Mouse (Mus musculus) stomach, postnatal 0 days (tissue): ENCODE results near the gene Paqr9. TPM values are rescaled to one million over a fixed set of nuclear protein-coding genes. Genes with fewer than 3 reads are reported as not detected.

Source experiments
- ATAC-seq: fragments of 200-750 bp; cut with Nextera tagmentation; 2 replicates; pipeline ENCODE4 v1.8.0; 2017; ENCODE audit not compliant: low FRiP score, low TSS enrichment
- DNase-seq: peaks from one replicate; pipeline ENCODE4 v3.0.0-alpha.2; 2016; ENCODE audit warnings: low spot score
- H3K27ac ChIP-seq: fragments of 300-500 bp; sonication (generic); replicated peaks from 2 replicates; pipeline ENCODE4 v1.5.1; 2014; ENCODE audit warnings: mild to moderate bottlenecking, control low read depth
- H3K27me3 ChIP-seq: fragments of 300-500 bp; sonication (generic); 2 replicates; pipeline ENCODE4 v1.6.1; 2014; ENCODE audit warnings: low read length; ENCODE audit not compliant: control insufficient read depth, insufficient read depth
- H3K36me3 ChIP-seq: fragments of 300-500 bp; sonication (generic); 2 replicates; pipeline ENCODE4 v1.6.1; 2014; ENCODE audit warnings: low read length, mixed read lengths; ENCODE audit not compliant: control insufficient read depth, insufficient read depth
- H3K4me1 ChIP-seq: fragments of 300-500 bp; sonication (generic); replicated peaks from 2 replicates; pipeline ENCODE4 v1.6.1; 2014; ENCODE audit warnings: antibody characterized with exemption; ENCODE audit not compliant: control insufficient read depth, insufficient read depth
- H3K4me2 ChIP-seq: fragments of 300-500 bp; sonication (generic); replicated peaks from 2 replicates; pipeline ENCODE4 v1.6.1; 2014; ENCODE audit warnings: low read depth, mild to moderate bottlenecking, control low read depth, moderate library complexity
- H3K4me3 ChIP-seq: fragments of 300-500 bp; sonication (generic); 2 replicates; pipeline ENCODE4 v1.5.1; 2014; ENCODE audit warnings: low read depth, low read length, control low read depth
- H3K9ac ChIP-seq: fragments of 300-500 bp; sonication (generic); 2 replicates; pipeline ENCODE4 v1.6.1; 2014; ENCODE audit warnings: mild to moderate bottlenecking, low read length, control low read depth, mixed read lengths
- H3K9me3 ChIP-seq: fragments of 300-500 bp; sonication (generic); 2 replicates; pipeline ENCODE4 v1.6.1; 2016; ENCODE audit warnings: low read length; ENCODE audit not compliant: control insufficient read depth
- CTCF ChIP-seq: IDR thresholded peaks from 2 replicates; pipeline ENCODE4 v1.5.1; 2016; ENCODE audit warnings: antibody characterized with exemption, low read depth, mild to moderate bottlenecking, moderate library complexity
- EP300 ChIP-seq: optimal IDR thresholded peaks from 2 replicates; pipeline ENCODE3; 2016; ENCODE audit warnings: antibody characterized with exemption
- WGBS: fragments of 180-500 bp; shearing (Covaris S2); extraction: QIAGEN DNeasy Blood & Tissue Kit; methylation state at CpG from one replicate; pipeline ENCODE4 v1.1.7; 2014; 5-methylcytosine and 5-hydroxymethylcytosine counted together
- polyA plus RNA-seq: library from polyadenylated mRNA; unstranded; fragments of >200 nt; fragmentation: Nextera tagmentation; extraction: Ambion mirVana; gene quantifications from 2 replicates; pipeline ENCODE4 v1.2.1, GENCODE M21; 2015

The Paqr9 gene
- polyA plus RNA-seq, 1 experiment from 2014 or later: 0.11 TPM

GRCm38 (mm10) chr9:95603316-95603715, 43.9 kb downstream of the Paqr9 start:
- Histone ChIP-seq H3K27ac (no peak overlapping the region), H3K36me3 (no peaks in the 10 kb centered on the region), H3K4me2 (no peak overlapping the region), H3K9ac (no peak overlapping the region), H3K9me3 (no peaks in the 10 kb centered on the region), H3K27me3 (no peaks in the 10 kb centered on the region), H3K4me1 (no peaks in the 10 kb centered on the region), H3K4me3 (no peak overlapping the region)
- TF ChIP-seq CTCF (no peak), EP300 (no peak)
- no peak for DNase-seq
- 74% methylated on average over 9 of the region's 9 CpGs for WGBS
- no peak for ATAC-seq

GRCm38 (mm10) chr9:95607196-95607595, 47.7 kb downstream of the Paqr9 start:
- ATAC-seq (no peak), DNase-seq (no peak)
- no peaks in the 10 kb centered on the region for H3K27me3 ChIP-seq
- WGBS: 59% methylated on average over 5 of the region's 5 CpGs
- TF ChIP-seq CTCF (peak; percentile 52), EP300 (no peak)
- no peaks in the 10 kb centered on the region for H3K4me1 ChIP-seq
- H3K36me3 ChIP-seq: no peaks in the 10 kb centered on the region
- H3K9ac ChIP-seq: no peak overlapping the region
- H3K4me2 ChIP-seq: no peak overlapping the region
- no peaks in the 10 kb centered on the region for H3K9me3 ChIP-seq
- no peak overlapping the region for H3K4me3 ChIP-seq
- no peak overlapping the region for H3K27ac ChIP-seq

- Histone ChIP-seq H3K4me1 (no peaks in the 10 kb centered on the region), H3K4me2 (no peak overlapping the region), H3K4me3 (no peak overlapping the region), H3K27me3 (no peaks in the 10 kb centered on the region), H3K9me3 (no peaks in the 10 kb centered on the region), H3K36me3 (no peaks in the 10 kb centered on the region), H3K27ac (no peak overlapping the region), H3K9ac (no peak overlapping the region)
- ATAC-seq (no peak), DNase-seq (no peak)
- TF ChIP-seq CTCF (no peak), EP300 (no peak)
- WGBS: 74% methylated on average over 8 of the region's 8 CpGs
Measured at GRCm38 (mm10) chr9:95612246-95612768, 52.9 kb downstream of the Paqr9 start.

GRCm38 (mm10) chr9:95613426-95614127, 54.1 kb downstream of the Paqr9 start:
- no peak overlapping the region for H3K4me2 ChIP-seq
- 19% methylated on average over 9 of the region's 9 CpGs for WGBS
- no peak for ATAC-seq

GRCm38 (mm10) chr9:95614861-95615615, 55.6 kb downstream of the Paqr9 start:
- ATAC-seq (no peak), DNase-seq (no peak)
- Histone ChIP-seq H3K4me3 (no peak overlapping the region), H3K4me2 (no peak overlapping the region), H3K27me3 (no peaks in the 10 kb centered on the region), H3K4me1 (no peaks in the 10 kb centered on the region), H3K9me3 (no peaks in the 10 kb centered on the region), H3K27ac (no peak overlapping the region), H3K9ac (no peak overlapping the region), H3K36me3 (no peaks in the 10 kb centered on the region)
- TF ChIP-seq CTCF (no peak), EP300 (no peak)
- WGBS: 70% methylated on average over 14 of the region's 14 CpGs

More at GRCm38 (mm10) chr9:95613426-95614127, 54.1 kb downstream of the Paqr9 start:
- Histone ChIP-seq H3K36me3 (no peaks in the 10 kb centered on the region), H3K27me3 (no peaks in the 10 kb centered on the region), H3K9me3 (no peaks in the 10 kb centered on the region), H3K9ac (no peak overlapping the region), H3K27ac (no peak overlapping the region), H3K4me3 (no peak overlapping the region), H3K4me1 (no peaks in the 10 kb centered on the region)
- no peak for TF ChIP-seq EP300
- no peak for TF ChIP-seq CTCF
- DNase-seq: no peak

- 73% methylated on average over 3 of the region's 3 CpGs for whole genome bisulfite sequencing
- H3K9me3 ChIP-seq: no peaks in the 10 kb centered on the region
- no peak overlapping the region for H3K4me2 ChIP-seq
- no peaks in the 10 kb centered on the region for H3K4me1 ChIP-seq
- TF ChIP-seq EP300 (no peak), CTCF (no peak)
- H3K27ac ChIP-seq: no peak overlapping the region
- H3K36me3 ChIP-seq: no peaks in the 10 kb centered on the region
- no peaks in the 10 kb centered on the region for H3K27me3 ChIP-seq
- DNase-seq (no peak), ATAC-seq (no peak)
- no peak overlapping the region for H3K9ac ChIP-seq
- no peak overlapping the region for H3K4me3 ChIP-seq
Measured at GRCm38 (mm10) chr9:95615961-95616360, 56.5 kb downstream of the Paqr9 start.

Other genes starting within 250 kb of the Paqr9 start
- 0.75 and 0.87 TPM in 2 replicates for gene Chst2, start 152.9 kb upstream of the Paqr9 start, polyA plus RNA-seq
- 67.9 and 75.2 TPM in 2 replicates for gene U2surp, start 47.7 kb upstream of the Paqr9 start, polyA plus RNA-seq
- 0.18 and 0.21 TPM in 2 replicates for gene Pcolce2, start 77.9 kb downstream of the Paqr9 start, polyA plus RNA-seq
- gene Trpc1, start 190.7 kb downstream of the Paqr9 start, polyA plus RNA-seq: 1.2 and 1.3 TPM in 2 replicates